Mouse (Mus musculus) T-helper 2 cell (primary cell): Measurements from ENCODE around the gene Tesc.

Experiments used
- in situ Hi-C: fragments of 300-600 bp; cut with MboI, MseI; formaldehyde crosslinking; loops from one replicate; pipeline ENCODE4 v1.15.1; 2025; ENCODE audit warnings: high pct_unique_total_duplicates

Gene Tesc

GRCm38 (mm10) chr5:118105536-118105935 lies 78.0 kb downstream of the Tesc start:
- in situ Hi-C loops, result no loop called here

GRCm38 (mm10) chr5:118106667-118107066 lies 79.1 kb downstream of the Tesc start:
- in situ Hi-C loops, result no loop called here

- in situ Hi-C loops, result no loop called here
Observed at GRCm38 (mm10) chr5:118108124-118108793, 80.7 kb downstream of the Tesc start.

- in situ Hi-C loops, result no loop called here
Observed at GRCm38 (mm10) chr5:118108794-118109440, 81.4 kb downstream of the Tesc start.
